Mouse (Mus musculus): ENCODE results near the gene Abtb2. TPM values are rescaled to one million over a fixed set of nuclear protein-coding genes. Genes with fewer than 3 reads are reported as not detected.

Abtb2 gene
- total RNA-seq, 2 experiments from 2014 or later: 17.3 to 74.9 TPM

DNA sequence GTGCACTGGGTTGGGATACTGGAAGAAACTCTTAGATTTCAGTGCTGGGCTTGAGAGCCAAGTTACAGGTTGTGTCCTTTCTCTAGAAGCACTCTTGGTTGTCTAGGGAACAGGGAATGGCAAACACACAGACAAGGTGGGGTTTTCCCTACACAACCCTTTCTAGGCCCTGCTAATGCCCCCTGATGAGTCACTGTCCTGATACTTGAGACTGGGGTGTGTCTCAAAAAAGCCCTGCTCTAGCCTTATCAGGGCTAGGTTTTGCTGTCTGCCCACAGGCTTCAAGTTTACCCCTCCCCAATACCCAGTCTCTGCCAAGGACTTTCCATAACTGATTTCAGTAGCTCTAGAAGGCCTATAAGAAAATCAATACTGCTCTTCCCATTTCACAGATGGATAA lies 89.9 kb downstream of the Abtb2 start:
- no peak for DNase-seq (ENCODE audit: low spot score in 2 of 2)

GRCm38 (mm10) chr2:103659167-103659566 lies 93.1 kb downstream of the Abtb2 start:
- no peak for DNase-seq (ENCODE audit: low spot score in 2 of 2)

DNA sequence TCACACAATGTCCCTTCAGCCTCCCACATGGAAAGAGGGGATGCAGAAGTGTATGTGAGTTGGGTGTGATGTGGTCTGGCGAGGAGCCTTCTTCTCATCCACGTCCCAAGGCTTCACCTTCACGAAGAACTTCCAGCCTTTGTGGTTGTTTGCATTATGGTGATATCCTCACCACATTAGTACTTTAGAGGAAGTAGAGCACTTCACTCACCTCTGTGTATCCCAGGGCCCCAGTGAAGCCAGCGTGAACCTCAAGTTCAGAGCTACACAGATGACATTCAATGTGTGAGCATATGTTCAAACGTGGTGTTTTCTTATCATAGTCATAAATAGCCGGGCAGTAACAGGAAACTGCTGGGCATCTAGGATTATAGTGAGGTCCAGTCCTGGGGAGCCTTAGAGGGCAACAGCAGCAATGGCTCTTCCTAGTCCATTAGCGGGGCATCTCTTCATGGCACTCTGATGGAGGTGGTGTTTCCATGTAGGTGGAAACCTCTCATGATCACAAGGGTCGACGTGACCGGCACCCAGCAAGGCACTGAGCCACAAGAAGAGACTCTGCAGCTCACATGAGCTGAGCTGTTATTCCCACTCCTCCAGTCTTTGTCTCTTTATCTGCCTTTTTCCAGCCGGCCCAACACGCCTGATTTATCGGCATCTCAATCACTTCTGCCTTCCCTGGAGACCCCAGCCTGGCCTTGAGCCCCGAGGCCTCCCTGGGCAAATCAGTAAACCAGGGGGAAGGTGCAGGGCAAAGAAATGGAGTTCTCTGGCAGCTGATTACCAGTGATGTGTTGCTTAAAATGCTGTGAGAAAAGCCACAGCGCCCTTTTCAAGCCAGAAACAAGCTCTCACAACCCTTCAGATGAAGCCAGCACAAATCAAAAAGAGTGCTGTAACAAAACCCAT lies 93.8 kb downstream of the Abtb2 start:
- no peak for DNase-seq (ENCODE audit: low spot score in 2 of 2)

- no peak for DNase-seq (ENCODE audit: low spot score in 2 of 2)
Measured at GRCm38 (mm10) chr2:103661696-103662095, 95.6 kb downstream of the Abtb2 start.

DNA sequence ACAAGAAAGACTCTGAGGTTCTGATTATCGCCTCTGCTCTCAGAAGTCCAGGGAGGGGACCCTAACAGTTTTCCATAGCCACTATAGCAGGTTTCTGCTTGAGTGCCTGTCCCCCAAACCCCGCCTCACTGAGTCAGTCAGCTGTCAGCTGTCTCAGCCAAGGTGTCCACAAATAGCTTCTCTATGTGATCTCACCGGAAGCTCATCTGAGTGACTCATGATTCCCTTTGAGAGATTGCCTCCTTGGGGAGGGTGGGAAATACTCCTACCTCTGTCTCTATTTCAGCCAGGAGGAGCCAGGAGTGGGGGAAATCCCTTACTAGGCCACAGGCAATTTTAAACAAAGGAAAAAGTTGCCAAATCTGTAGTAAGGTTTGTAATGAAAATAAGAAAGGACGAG lies 96.0 kb downstream of the Abtb2 start:
- peak in 1 of 2 experiments; percentile 51 for DNase-seq (ENCODE audit: low spot score in 2 of 2)

- DNase-seq (ENCODE audit: low spot score in 2 of 2): no peak
Measured at GRCm38 (mm10) chr2:103664341-103664740, 98.2 kb downstream of the Abtb2 start.

- peak in 1 of 2 experiments; percentile 38 for DNase-seq (ENCODE audit: low spot score in 2 of 2)
Measured at GRCm38 (mm10) chr2:103667962-103668815, 102.1 kb downstream of the Abtb2 start.

DNA sequence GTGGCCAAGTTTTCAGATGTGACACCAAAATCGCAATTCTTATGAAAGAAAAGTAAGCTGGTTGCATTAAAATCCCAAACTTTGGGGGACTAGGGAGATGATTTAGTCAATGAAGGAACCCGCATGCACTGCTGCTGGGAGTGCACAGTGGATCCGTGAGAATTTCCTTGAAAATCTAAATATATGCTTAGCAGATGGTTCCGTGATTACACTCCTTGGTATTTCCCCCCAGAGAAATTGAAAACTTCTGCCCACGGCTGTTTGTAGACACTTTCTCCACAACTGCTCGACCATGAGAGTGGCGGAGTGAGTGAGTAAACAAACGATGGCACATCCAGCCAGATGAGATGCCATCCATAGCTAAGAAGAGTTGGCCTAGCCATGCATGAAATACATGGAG lies 102.8 kb downstream of the Abtb2 start:
- DNase-seq (ENCODE audit: low spot score in 2 of 2): no peak

- DNase-seq (ENCODE audit: low spot score in 2 of 2): no peak
Measured at GRCm38 (mm10) chr2:103669561-103669960, 103.5 kb downstream of the Abtb2 start.

DNA sequence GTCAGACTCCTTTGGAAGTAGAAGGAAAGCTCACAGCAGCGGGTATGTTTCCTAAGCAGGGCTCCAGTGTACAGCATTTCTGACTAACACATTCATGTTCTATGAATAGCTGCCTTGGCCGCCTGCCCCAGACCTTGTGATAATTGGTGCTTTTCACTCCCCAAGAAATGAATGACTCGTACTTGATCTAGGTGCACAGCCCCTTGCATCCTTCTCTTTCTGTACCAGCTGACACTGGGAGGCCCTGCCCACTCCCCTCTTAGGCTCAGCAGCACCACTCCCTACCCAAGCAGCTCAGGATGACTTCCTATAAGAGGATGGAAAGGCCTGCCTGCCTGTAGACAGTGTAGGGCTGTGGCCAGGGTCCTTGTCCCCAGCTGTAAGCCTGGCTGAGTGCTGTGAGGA lies 104.2 kb downstream of the Abtb2 start:
- peak; percentile 40 to 60 for DNase-seq (ENCODE audit: low spot score in 2 of 2)

- no peak for DNase-seq (ENCODE audit: low spot score in 2 of 2)
Measured at GRCm38 (mm10) chr2:103672573-103673119, 106.5 kb downstream of the Abtb2 start.

DNA sequence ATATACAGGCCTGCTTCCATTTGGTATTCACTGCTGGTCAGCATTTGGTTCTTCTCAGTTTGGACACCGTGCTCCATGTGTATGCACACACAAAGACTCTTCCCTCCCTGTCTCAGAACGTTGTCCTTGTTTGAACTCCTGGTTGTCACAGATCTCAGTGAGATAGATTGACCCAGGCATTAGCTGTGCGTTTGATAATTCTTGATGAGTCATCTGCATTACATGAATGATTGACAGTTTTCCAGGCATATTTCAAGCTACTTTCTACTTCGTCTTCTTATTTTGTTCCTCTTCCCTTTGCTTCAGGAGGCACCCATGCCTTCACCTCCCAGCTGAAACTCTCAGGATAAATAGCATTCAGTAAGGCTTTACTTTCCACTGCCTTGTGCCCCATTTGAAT lies 107.5 kb downstream of the Abtb2 start:
- DNase-seq (ENCODE audit: low spot score in 2 of 2): no peak

DNA sequence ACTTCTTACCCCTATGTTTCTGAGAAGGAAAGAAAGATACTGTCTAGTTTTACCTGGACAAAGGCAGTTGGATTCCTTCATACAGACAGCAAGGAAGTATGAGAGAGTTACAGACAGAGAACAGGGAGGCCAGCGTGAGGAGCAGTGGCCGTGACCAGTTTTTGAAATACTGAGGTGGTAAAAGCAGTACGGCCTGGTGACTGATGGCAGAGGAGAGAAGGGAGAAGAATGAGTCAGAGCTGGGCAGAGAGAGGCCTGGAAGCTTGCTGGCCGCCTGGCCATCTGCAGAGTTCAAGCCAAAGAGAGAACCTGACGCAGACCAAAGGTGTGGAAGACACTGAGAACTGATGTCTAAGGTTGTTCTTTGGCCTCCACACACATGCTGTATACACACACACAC lies 109.3 kb downstream of the Abtb2 start:
- no peak for DNase-seq (ENCODE audit: low spot score in 2 of 2)

DNA sequence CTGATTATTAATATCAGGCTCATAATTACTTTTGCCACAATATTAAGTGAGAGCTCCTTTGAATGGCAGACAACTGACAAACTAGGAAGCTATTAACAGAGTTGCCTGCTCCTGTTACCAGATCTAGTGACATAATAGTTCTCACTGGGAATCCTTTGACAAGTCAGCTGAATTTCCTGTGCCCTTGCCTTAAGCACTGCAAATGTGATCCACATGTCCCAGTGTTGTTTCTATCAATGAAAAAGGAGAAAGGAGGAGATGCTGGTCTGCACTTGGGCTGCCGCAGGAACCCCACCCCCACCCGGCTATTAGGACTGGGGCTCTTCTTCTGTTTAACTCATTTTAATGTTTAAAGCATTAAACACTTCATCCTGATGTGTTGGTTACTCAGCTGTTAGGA lies 110.7 kb downstream of the Abtb2 start:
- no peak for DNase-seq (ENCODE audit: low spot score in 2 of 2)

- DNase-seq (ENCODE audit: low spot score in 2 of 2): no peak
Measured at GRCm38 (mm10) chr2:103677614-103678369, 111.7 kb downstream of the Abtb2 start.

DNA sequence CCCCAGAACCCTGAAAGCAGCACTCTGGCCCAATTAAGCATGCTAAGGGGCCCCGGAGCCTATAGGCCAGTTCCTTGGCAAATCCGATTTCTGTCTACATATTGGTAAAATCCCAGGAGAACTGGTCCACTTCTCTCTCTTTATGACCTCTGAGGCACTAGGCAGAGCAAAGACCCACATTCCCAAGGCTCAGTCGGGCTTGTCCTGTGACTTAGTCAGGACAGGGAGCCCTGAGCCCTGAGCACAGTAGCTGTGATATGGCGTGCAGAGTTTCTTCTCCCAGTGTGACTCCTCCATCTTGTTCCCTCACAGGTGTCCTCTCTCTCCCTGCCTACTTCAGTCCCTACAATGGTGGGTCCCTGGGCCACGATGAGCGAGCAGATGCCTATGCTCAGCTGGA lies 112.3 kb downstream of the Abtb2 start:
- DNase-seq (ENCODE audit: low spot score in 2 of 2): no peak

- DNase-seq (ENCODE audit: low spot score in 2 of 2): no peak
Measured at GRCm38 (mm10) chr2:103680364-103681110, 114.4 kb downstream of the Abtb2 start.

DNA sequence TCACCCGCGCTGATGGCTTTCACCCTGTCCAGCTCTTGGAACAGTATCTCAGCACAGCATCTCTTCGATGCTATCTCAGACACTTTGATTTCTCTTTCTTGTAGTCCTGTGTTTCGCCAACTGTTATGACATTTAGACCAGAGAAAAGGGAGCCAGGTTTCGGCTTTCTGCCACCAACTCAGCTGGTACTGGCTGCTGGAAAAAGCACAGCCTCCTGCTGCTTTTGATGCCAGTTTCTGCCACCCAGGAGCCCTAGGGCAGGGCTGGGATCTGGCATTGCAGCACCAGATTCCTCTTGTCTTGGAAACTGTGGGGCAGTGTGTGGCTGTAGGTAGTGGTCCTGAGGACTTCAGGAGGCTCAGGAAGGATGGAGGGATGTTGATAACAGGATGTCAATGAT lies 115.0 kb downstream of the Abtb2 start:
- DNase-seq (ENCODE audit: low spot score in 2 of 2): no peak

DNA sequence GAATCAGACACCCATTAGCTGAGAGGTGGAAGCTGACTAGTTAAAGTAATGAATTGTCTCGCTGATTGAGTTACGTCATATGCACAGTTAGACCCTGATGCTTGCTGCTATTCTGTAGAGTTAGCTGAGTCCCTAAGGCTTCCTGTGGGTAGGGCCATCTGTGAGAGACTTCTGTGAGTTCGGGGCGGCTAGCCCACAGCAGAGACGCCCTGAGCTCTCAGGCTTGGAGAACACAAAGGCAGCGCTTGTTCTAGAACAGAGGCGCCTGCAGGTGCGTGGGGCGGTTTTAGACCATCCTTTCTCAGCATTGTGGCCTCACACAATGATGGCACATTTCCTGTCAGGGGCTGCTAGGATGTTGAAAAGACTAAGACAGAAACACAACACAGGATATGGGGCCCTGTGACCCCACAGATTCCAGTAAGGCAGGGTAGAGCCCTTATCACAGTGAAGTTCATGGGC lies 116.2 kb downstream of the Abtb2 start:
- DNase-seq (ENCODE audit: low spot score in 2 of 2): no peak

- no peak for DNase-seq (ENCODE audit: low spot score in 2 of 2)
Measured at GRCm38 (mm10) chr2:103682927-103683442, 116.9 kb downstream of the Abtb2 start.
